Mouse (Mus musculus): Measurements from ENCODE around the gene Adgrd1. TPM values are rescaled to one million over a fixed set of nuclear protein-coding genes. Genes with fewer than 3 reads are reported as not detected.

The Adgrd1 gene
- total RNA-seq, 4 experiments from 2014 or later: 0.53 to 0.74 (median 0.62) TPM

- DNase-seq (ENCODE audit: low spot score in 2 of 2): no peak
Observed at GRCm38 (mm10) chr5:129190077-129190476, 93.5 kb downstream of the Adgrd1 start.

GRCm38 (mm10) chr5:129196501-129196900 is 100.0 kb downstream of the Adgrd1 start:
- no peak for DNase-seq (ENCODE audit: low spot score in 2 of 2)

DNA sequence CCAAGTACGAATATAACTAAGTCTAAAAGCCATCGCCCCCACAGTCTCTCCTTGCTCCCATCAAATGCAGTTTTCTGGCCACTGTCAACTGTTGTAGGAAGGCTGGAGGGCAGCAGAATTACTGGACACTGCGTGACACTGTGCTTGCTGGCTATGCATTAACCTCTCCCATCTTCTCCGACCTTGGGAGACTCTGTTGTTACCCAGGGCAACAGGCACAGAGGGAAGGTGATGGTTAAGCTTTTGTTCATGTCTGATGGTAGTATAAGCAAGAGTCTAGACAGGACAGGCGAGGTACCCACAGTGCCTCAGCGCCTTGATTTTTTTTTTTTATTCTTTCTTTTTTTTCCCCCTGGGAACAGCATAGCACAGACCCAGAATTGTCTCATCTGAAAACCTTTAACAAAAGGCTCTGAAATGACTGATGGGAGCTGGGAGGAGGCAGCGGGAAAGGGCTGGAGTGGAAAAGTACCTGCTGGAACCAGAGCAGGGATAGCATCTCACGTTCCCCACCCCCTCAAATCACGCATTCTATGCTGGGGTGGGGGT is 100.5 kb downstream of the Adgrd1 start:
- no peak for DNase-seq (ENCODE audit: low spot score in 2 of 2)

GRCm38 (mm10) chr5:129200132-129200531 is 103.6 kb downstream of the Adgrd1 start:
- no peak for DNase-seq (ENCODE audit: low spot score in 2 of 2)

DNA sequence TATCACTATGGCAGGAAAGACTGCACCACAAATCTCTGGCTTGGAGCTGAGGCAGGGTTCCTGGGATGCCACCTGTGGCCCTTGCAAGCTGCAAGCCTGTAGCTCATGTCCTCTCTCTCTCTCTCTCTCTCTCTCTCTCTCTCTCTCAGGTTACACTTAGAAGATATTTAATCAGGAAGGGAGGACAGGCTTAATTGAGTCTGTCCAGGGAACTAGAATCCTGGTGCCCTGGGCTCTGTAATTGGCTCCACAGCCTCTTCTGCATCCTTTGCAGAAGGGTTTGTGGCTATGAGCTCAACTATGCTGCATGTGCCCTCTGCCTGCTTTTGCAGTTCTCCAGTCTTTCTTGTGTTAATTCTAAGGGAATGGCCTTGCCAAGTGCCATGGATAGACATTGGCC is 111.7 kb downstream of the Adgrd1 start:
- no peak for DNase-seq (ENCODE audit: low spot score in 2 of 2)

DNA sequence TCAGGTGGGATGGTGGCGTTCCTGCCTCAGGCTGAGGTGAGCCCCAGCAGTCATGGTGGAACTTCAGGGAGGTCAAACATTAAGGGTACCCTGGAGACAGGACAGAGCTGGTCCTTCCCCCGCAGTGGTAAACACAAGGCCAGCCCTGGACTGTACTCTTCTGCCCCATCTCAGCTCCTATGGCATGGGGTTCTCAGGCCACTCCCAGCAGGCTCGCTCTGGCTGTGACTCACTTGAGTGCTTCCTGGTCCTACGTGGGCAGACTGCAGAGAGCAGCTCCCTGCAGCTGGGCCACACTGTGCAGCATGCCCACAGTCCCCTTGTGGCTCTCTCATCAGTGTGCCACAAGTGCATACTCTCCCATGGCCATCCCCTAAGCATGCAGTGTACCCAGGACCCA is 112.3 kb downstream of the Adgrd1 start:
- no peak for DNase-seq (ENCODE audit: low spot score in 2 of 2)

GRCm38 (mm10) chr5:129211385-129212031 is 115.0 kb downstream of the Adgrd1 start:
- no peak for DNase-seq (ENCODE audit: low spot score in 2 of 2)

DNA sequence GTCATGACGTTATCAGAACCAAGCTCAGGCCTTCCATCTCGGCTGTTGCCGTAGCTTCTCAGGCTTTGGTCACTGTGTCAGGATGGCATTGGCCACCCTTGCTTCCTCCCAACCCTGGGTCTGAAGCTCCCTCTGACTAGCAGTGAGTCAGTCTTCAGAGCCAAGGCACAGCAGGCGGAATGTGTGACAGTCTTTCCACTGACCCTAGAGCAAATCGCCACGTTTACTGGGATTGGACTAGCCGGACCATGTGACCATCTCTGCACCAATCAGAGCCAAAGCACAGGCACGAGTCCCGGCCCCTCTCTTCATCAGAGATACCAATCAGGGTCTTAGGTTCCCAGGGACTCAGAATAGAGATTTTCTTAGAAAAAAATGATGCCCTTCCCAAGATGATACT is 117.5 kb downstream of the Adgrd1 start:
- no peak for DNase-seq (ENCODE audit: low spot score in 2 of 2)

GRCm38 (mm10) chr5:129216001-129216400 is 119.5 kb downstream of the Adgrd1 start:
- no peak for DNase-seq (ENCODE audit: low spot score in 2 of 2)

DNA sequence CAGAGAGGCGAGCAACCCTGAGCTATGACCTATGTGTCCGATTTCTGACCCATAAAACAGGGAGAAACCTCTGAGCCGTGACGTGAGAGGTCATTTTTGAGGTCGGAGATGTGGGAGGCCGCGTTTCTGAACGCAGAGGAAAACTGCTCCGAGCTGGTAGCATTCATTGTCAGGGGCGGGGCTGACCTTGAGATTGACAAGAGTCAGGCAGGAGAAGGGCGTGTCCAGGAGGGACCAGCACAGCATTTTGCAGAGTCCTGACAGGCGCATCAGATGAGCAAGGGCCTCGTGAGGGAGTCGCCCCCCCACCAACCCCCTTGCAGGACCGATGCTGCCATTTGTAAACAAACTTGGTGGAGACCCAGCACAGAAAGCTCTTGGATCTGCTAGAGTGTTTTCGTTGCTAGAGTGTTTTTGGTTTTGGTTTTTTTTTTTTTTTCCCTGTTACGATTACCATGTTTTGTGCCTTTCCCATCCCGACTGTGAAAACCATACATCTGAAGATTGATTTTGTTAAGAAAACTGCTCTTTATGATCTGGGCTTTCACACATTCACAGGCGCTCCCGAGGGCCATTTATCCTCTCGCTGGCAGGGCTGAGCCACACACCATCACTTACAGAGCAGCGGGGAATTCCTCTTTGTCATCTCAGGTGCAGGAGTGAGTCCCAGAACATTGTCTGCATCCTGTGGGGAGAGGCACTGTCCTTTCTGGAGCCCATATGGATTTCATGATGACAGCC is 121.1 kb downstream of the Adgrd1 start:
- DNase-seq (ENCODE audit: low spot score in 2 of 2): no peak

DNA sequence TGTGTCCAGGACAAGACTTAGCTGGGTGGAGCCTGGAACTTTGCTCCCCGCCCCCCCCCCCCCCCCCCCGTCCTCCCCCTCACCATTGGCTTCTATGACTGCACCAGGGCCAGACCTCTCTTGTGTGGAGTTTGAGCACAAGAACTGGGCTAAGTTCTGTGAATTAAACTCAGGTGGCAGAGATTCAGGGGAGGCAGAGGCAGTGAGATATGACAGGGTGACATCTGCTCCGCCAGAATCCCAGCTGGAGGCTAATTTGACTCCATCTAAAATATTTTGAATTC is 121.6 kb downstream of the Adgrd1 start:
- DNase-seq (ENCODE audit: low spot score in 2 of 2): no peak

DNA sequence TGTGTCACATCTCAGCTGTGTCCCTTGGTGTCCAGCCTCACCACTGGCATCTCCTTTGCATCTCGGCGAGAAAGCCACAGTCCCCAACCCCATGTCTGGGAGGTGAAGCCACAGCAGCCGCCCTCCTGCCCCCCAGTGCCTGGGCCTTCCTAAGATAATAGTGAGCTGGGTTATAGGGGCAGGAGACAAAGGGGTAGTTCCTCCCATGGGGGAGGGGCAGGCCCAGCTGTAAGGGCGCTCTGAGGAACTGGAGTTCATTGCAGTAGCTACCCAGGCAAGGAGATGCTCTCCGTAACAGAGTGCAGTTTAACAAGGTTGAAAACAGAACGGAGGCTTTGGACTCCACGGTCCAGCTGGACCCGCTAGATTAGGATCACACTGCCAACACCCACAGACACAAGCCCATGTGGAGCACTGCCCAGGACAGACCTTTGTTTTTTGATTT is 122.0 kb downstream of the Adgrd1 start:
- DNase-seq (ENCODE audit: low spot score in 2 of 2): no peak

DNA sequence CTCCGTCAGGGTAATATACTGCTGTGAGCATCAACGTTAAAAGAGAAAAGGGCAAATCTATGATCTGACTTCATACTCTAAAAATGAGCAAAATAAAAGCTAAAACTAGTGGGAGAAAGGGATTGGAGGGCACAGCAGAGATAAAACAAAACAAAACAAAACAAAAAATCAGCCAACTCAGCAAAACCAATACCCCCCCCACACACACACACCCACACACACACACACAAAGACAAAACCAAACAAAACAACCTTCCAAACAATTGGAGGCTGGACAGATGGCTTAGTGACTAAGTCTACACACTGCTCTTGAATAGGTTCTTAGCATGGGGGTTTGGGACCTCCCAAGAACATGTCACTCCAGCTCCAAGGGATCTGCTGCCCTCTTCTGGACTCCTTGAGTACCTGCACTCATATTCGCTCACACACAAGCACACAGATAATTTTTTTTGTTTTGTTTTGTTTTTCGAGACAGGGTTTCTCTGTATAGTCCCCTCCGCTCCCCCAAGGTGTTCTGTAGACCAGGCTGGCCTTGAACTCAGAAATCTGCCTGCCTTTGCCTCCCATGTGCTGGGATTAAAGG is 122.7 kb downstream of the Adgrd1 start:
- DNase-seq (ENCODE audit: low spot score in 2 of 2): no peak

- DNase-seq (ENCODE audit: low spot score in 2 of 2): no peak
Observed at GRCm38 (mm10) chr5:129225810-129226450, 129.4 kb downstream of the Adgrd1 start.

DNA sequence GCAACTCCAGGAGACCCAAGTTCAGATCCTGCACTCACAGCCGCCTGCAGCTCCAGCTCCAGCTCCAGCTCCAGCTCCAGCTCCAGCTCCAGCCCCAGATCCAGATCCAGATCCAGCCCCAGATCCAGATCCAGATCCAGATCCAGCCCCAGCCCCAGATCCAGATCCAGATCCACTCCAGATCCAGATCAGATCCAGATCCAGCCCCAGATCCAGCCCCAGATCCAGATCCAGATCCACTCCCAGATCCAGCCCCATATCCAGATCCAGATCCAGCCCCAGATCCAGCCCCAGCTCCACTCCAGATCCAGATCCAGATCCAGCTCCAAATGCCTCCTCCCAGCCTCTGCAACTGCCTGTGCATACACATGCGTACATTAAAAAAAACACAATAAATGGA is 131.6 kb downstream of the Adgrd1 start:
- DNase-seq (ENCODE audit: low spot score in 2 of 2): no peak

DNA sequence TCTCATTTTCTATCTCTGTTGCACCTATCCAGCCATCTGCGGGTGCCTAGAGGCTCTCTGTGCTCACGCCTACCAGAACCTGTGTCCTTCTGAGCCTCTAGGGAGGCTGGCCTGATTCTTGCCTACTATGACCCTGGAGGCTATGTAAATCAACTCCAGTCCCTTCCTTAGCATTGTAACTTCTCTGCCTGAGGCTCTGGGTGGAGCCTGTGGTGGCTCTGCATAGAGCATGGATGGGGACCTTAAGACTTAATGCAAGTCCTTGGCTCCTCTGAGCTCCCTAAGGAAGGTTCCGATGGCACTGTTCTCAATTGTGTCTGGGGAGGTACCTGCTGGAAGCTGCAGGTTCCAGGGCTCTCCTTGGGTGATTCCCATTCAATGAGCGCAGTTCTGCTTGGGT is 136.8 kb downstream of the Adgrd1 start:
- DNase-seq (ENCODE audit: low spot score in 2 of 2): no peak

DNA sequence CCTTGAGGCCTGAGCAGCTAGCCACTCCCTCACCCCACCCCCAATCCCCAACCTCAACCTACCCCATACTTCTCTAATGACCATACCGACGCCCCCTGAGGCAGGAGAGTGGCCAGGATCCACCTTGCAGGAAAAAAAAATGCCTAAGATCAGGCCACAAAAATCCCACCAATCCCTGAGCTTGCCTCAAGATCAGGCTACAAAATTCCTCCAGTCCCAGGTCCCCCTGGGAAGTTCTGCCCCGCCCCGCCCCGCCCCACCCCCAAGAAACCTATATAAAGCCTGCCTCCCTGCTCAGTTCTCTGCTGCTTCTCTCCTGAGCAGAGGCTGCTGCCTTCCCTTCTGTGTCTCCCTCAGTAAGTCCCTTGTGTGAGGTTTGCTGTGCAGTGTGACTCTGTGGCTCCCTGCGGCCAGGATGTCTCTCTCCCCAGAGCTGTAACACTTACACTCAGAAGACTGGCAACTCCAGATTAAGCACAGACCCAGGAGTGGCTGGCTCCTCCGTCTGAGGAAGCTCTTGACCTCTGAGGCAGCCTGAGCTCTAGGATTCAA is 137.4 kb downstream of the Adgrd1 start:
- no peak for DNase-seq (ENCODE audit: low spot score in 2 of 2)

GRCm38 (mm10) chr5:129236366-129236765 is 139.8 kb downstream of the Adgrd1 start:
- no peak for DNase-seq (ENCODE audit: low spot score in 2 of 2)

DNA sequence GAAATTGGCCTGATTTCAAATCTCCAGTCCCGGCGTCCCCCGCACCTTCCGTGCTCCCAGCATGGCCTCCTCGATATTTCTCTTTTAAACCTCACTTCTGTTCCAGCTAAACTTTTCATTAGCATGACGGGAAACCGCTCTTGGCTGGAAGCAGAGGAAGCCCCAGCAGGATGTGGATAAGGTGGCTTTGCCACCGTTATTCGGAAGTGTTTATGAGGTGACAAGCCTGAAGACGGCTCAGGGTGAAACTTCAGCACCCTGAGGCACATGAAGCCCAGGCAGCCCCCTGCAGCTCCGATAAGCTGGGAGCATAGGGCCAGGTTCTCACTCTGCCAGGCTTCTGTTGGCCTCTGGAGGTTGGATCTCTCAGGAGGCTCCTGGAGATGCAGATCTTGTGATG is 145.3 kb downstream of the Adgrd1 start:
- no peak for DNase-seq (ENCODE audit: low spot score in 2 of 2)

DNA sequence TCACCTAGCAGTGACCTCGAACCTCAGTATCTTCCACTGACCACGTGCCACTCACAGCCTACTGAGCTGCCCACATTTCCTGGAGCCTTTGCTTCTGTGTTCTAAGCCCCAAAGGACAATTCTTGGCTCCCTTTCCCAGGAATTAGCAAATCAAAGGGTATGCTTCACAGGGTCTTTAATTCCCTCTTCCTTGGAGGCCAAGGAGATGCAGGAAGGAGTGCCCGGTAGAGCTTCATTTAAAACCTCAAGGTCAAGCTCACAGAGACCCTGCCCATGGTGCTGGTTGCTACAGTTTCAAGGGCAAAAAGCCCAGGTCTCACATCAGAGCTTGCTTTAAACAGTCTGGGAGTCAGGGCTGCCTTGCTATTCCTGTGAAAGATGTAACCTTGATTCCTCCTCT is 145.7 kb downstream of the Adgrd1 start:
- no peak for DNase-seq (ENCODE audit: low spot score in 2 of 2)

GRCm38 (mm10) chr5:129243120-129243519 is 146.6 kb downstream of the Adgrd1 start:
- DNase-seq (ENCODE audit: low spot score in 2 of 2): no peak

- no peak for DNase-seq (ENCODE audit: low spot score in 2 of 2)
Observed at GRCm38 (mm10) chr5:129244392-129244791, 147.8 kb downstream of the Adgrd1 start.
